Mouse (Mus musculus) erythroid progenitor cell, adult 5-6 weeks (primary cell): ENCODE results near the gene Cped1. TPM values are rescaled to one million over a fixed set of nuclear protein-coding genes. Genes with fewer than 3 reads are reported as not detected.
"Not testable (repeated sequence)": the region's sequence is repeated elsewhere in the genome, so short reads cannot be mapped to it uniquely, and the experiment has no call there.

Experiments used
- ATAC-seq: replicated peaks from 2 replicates; pipeline ENCODE4 v1.8.0; 2016; ENCODE audit warnings: moderate number of reproducible peaks, mild to moderate bottlenecking, moderate TSS enrichment, inconsistent platforms; ENCODE audit not compliant: poor library complexity, low FRiP score, severe bottlenecking
- total RNA-seq, 2 experiments: library from RNA; stranded (forward) in 1 of 2; stranded (reverse) in 1 of 2; fragments of 150-400 nt in 1 of 2; fragments of 186-747, 209-891 nt in 1 of 2; gene quantifications; 2 replicates each; pipeline versions ENCODE4 v1.2.3 to v1.2.4; 2015 to 2017; ENCODE audit warnings: low replicate concordance in 2 of 2

The Cped1 gene
- total RNA-seq, 2 experiments from 2014 or later: 0.53 TPM; not detected in 1

DNA sequence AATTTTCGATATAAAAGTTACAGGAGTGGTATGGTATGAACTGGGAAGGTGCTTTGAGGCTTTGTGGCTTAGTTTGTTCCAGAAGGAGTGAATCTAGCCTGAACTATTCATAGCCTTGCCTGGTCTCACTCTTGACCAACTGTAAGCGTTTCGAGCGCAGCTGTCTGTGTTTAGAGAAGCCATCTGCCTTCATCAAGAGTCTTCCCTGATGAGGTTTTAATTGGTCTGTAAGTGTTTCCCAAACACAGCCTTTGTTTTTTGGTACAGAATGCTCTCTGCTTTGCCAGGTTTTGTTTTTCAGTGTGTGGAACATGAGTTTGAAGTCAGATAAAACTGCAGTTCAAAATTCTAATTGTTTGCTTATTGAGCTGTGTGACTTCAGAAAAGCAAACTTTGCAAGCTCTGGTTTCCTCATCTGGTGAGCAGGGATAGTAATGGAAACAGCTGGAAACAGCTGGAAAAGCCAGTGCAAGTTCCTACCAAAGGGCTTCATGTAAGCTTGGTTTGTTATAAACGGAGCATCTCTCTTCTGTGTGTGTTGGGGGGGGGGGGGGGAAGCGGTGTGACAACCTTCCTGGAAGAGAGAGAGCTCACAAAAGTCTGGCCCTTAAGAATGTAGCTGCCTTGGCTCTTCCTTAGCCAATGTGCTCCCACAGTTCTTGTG is 221.0 kb downstream of the Cped1 start:
- no peak for ATAC-seq

DNA sequence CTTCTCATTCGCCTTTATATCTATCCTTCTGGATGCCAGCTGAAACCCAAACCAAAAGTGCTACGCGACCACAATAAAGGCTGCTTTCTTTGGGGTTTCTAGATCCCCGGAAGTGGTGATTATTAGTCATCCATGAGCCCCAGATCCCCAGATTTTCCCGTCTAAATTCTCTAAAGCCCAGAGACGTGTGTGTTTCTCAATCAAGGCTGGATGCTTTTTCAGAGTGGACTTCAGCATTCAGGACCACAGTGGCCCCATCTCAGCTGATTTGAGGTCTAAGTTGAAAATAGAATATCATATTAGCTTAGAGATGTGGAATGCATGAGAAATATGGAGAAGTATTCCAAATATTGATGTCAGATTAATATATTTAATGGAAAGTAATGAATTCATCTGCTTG is 226.4 kb downstream of the Cped1 start:
- no peak for ATAC-seq

DNA sequence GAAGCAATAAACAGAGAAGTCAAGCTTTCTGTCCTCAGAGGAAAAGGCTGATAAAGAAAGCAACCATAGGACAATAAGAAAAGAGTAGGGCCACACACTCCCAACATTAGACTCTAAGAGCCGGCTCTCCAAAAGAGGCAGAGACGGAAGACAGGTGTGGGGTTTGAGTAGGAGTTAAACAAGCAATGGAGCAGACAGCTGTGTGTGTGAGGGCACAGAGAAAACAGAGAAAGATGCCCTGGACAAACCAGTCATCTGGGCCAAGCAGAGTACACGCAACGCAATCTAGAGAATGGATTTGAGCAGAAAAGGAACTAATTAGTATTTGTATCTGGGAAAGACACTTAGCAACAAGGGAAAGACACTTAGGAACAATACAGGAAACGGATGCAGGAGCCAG is 227.5 kb downstream of the Cped1 start:
- ATAC-seq: no peak

DNA sequence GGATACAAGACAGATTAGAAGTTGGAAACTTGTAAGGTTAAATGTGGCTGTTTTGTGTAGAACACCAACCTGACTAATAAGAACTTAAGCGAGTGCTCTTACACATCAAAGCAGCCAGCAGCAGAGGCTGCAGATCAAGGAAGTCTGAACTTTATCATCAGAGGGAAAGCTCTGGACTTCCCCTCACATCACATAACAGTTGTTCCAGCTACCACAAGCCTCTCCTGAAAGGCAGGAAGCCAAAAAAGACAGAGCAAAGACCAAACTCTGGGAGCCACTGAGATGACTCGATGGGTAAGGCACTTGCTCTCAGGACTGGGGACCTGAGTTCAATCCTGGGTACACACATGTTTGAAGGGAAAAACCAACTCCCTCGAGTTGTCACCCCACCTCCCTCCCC is 228.1 kb downstream of the Cped1 start:
- ATAC-seq: no peak

DNA sequence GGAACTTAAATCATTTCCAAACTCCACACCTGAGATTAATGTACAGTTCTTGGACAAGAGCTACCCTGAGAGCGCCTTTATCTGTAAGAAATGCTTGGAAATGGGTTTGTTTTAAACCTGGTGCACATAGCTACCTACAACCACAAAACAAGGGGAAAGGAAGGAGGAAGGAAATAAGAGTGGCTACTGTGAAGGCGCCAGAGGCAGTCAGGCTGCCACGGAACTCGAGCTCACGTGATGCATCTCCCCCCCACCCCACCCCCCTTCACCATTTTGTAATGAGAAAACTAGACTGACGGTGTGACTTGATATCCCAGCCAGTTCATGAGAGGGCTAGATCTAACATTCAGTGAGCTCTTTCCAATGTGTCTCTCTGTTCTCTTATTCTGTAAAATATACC is 228.9 kb downstream of the Cped1 start:
- no peak for ATAC-seq

DNA sequence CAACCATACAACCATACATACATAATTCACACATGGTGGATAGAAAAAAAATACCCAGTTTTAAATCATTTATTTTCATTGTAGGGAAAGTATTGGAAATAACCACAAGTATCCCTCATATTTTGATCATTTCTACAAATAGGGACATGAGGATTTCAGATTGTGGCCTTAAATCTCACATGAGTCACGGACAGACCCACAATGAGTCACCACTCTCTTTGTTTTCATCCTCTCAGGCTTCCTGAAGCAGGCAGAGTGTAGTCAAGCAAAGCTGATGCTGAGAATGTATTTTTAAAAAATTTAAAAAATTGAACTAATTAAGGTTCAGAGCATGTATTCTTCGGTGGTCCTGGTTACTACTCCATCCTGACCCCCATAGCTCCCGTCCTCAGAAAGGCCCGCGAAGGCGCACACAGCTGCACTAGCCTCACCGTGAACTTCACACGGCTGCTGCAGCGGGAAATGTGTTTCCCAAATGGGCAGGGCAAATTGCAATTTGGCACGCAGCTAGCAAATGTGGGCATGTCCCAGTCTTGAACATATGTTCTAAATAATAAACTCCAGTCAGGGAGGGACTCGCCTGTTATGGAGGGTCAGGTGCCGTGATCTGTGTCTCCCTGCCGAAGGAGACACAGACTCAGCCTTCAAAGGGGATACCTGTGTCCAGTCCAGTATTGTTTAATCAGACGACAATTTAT is 230.7 kb downstream of the Cped1 start:
- ATAC-seq: no peak

DNA sequence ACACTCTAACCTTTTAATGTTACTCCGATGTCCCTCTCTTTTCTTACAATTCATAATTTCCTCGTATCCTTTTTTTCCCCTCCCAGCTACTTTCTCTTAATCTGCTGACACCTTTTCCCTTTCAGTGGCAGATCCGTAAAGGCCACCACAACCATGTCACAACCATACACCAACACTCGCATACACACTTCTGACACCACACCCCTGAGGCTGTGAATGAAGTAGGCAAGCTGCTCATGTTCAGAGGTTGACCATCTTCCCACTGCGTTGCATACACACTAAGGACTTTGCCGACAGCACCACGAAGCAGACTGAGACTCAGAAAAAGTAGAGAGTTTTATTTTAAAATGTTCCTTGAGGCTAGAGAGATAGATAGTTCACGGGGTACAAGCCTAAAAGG is 235.4 kb downstream of the Cped1 start:
- ATAC-seq: no peak

DNA sequence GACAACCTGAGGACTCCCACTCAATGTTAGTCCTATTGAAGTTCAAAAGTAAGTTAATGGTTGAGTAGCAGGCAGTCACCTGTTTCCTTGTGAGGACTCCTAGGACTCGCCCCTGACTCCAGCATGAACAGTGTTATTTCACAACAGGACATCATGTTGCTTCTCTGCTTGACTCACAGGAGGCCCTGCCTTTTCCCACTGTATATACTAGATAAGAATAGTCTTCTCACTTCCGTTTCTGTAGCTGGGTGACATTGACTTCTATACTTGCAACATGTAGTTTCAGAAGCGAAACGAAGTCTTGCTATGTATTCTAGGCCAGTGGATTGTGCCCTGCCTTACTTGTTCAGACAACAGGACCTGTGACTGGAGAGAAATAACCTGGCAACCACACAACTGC is 236.4 kb downstream of the Cped1 start:
- ATAC-seq: no peak

DNA sequence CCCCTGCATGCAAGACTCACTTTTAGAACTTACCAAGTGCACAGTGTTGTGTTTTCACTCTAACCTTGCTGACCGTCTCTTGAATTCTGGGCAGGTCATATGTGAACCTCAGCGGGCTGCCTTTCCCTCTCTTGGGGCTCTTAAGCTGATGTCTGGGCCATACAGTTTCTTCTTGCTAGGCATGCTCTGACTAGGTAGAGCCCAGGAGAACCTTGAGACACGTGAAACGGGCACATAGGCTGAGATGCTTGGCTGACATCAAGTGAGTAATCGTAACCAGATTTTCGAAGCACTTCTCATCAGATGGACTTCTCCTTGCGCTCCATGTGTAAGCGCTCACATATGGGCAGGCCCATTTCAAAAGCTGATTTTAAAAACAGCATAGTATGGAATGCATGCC is 237.2 kb downstream of the Cped1 start:
- no peak for ATAC-seq

DNA sequence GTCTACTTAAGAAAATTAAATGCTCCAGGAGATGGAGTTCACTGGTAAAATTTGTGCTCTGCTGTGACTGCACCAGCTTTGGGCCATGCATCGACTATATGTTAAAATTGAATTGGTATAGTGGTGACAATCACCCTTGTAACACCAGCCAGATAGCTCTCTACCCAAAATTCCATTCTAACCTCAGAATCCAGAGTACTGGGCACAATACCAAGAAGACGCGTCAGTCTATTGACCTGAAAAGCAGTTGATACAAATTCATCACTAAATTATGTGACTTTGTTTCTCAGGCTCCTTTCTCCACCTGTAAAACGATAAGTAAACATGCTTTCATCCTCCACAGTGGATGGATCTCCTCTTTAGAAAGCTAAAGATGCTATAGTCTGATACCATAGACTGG is 238.6 kb downstream of the Cped1 start:
- no peak for ATAC-seq

DNA sequence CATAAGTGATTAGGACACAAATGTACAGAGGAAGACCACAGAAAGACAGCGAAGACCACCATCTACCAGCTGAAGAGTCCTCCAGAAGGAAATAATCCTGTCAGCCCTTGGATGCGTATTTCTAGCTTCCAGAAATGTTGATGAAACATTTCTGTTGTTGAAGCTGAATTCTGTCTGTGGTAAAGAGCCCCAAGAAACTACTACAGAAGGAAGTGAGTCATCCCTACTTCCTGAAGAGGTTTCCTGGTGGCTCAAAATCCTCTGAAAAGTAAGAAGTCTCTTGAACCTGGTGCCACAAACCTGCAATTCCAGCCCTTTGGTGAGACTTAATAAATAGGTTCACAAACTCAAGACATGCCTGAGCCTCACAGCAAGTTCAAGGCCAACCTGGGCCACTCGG is 245.5 kb downstream of the Cped1 start:
- ATAC-seq: no peak

DNA sequence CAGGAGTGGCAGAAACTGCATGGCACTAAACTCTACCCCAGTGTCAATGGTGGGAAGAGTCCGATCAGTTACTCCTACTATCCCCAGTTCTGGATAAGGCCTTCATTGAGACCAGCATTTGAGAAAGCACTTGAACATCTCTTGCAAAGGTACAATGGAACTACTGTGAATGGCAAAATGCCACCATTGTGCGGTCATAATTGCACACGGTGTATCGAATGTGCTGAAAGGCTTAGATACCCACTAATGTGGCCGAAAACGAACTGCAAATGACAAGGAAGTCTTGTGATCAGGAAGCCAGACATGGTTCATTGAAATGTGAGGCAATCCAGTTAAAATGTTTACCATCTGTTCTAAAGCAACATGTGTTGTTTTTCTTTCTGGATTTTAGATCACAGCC is 247.8 kb downstream of the Cped1 start:
- no peak for ATAC-seq

DNA sequence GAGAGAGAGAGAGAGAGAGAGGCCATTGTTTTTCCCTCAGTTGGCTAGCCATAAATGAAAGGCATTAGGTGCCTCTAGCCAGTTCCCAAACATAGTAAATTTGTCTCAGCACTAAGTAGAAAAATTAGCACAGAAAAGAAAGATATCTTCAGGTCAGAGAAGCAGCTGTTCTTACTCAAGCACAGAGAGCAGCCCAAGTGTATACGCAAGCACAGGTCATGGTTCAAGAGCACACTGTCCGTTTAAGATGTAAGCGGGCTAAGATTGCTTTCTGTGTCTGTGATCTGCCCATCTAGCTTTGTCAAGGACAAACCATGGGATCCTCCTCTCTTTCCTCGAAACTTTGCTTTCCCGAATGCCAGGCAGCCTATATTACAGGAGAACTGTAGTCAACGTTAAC is 249.4 kb downstream of the Cped1 start:
- no peak for ATAC-seq

DNA sequence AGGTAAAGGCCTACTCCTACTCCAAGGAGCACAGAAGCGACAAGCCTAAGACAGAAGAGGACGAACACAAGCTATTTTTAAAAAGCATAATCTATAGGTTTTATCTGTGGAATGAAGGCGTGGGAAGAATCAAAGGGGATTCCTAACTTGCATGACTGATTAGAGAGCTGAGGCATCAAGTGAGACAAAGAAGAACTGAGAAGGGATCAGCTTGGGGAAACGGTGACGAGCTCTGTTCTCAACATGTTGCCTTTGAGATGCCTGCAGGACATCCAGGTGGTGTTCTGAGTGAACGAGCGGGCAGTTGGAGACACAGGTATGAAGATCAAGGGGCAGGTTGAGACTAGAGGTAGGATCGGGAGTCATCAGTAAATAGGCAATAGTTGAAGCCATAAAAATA is 257.6 kb downstream of the Cped1 start:
- no peak for ATAC-seq

DNA sequence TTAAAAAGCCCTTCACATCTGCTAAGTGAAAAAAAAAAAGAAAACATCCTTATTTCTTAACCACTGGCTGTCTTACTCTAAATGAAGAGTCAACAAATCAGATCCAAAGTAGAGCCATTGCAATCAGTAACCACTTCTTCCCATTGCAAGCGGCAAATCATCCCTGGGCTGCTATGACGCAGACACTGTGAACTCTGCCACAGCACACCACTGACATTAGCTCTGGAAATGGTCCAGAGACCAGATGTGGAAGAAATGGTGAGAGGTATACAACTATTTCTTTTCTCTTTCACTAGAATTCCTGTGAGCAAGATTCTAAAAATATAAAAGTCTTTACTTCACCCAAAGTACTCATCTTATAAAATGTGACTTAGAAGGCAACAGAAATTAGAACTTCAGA is 261.0 kb downstream of the Cped1 start:
- ATAC-seq: no peak

DNA sequence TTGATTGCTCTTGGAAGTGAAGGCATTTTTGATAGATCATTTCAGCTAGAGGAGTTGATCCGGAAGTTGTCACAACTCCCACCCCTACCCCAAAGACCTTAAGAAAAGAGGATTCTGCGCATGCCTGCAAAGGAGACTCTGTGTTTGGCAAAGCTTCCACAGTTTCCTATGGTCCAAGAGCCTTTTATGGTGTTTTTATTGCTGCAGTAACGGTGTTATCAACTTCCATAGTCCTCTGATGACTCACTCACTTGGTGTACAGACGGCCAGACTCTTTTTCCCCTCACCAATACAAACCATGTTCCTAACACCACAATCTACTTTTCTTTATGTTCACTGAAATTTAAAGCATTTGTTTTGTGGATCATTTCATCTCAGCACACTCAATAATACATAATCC is 273.1 kb downstream of the Cped1 start:
- no peak for ATAC-seq

DNA sequence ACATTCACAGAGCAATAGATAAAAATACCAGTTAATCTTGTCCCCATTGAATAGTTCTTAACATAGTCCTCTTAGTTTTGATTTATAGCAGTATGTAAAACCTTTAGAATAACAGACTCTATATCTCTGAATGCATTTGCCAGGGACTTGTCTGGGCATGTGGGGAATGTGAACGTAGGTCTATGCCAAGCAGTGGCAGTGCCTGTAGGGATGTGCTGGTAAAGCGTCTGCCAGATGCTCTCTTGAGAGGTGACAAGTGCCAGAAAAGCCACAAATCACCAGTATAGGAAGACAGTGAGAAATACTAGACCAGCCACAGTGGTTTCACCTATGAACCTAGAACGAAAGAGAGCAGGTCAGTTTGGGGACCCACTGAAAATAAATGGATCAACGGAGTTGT is 276.8 kb downstream of the Cped1 start:
- no peak for ATAC-seq

DNA sequence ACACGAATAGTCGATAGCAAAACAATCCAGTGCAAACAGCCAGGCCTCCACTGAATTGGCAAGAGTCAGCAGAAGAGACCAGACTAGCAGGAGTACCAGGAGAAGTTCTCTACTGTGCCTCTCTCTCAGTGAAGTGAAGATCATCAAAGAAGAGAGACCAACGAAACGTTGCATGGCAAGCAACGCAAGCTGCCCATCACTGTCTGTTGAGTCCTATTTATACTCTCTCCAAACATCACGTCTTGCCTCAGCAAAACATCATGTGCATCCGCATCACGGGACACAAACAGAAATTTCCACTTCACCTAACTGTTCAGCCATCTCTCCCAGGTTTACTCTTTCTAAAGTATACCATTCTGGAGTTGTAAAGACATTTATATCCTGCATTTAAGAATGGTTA is 278.4 kb downstream of the Cped1 start:
- not testable (repeated sequence) for ATAC-seq

DNA sequence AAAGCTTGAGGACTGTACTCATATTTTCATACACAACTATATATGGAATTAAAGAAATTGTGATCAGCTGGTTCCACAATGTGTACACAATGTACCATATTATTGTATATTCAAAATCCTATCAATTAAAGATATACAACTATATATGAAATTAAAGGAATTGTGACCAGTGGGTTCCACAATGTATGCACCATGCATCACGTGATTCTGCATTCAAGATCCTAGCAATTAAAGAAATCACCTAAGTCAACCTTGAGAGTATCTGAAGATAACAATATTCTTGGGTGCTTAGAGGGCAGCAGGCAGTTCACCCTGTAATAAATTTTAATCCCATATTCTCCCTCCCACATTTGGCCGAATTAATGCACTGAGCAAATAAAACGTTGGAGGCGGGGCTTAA is 280.3 kb downstream of the Cped1 start:
- ATAC-seq: no peak

DNA sequence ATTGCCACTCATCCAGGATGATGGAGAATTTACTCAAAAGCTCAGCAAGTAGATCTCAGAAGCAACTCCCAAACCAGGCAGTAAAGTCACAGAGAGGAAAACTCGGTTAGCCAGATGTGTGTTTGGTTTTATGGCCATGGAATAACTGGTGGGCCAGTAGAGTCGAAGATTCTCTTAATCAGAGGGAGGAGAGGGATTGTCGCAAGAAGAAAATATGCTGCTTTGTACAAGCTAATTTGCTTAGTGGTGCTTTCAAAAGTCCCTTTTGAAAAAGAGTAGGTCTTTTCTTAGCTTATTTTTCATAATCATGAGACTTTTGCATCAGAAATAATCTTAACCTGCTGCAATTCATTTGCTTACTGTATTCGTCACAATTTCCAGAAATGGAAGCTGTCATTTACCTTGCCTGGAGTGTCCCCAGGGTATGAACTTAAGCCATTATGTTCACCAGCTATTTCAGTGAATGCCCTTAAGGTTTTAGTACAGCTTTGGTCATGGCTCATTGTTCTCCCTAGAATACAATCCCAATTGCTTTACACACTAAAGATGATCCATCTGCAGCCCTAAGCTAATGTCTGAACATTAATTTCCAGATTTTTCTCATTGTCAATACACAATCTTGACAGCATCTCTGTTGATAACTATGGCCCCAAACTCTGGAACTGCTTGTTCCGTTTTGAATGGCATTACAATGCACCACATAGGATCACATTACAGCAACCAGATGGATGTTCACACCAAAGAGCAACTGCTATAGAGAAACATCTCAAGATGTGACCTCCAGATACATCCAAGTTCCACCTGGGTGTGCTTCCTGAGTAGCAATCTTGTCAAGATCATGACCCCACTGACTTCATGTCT is 282.3 kb downstream of the Cped1 start:
- no peak for ATAC-seq

DNA sequence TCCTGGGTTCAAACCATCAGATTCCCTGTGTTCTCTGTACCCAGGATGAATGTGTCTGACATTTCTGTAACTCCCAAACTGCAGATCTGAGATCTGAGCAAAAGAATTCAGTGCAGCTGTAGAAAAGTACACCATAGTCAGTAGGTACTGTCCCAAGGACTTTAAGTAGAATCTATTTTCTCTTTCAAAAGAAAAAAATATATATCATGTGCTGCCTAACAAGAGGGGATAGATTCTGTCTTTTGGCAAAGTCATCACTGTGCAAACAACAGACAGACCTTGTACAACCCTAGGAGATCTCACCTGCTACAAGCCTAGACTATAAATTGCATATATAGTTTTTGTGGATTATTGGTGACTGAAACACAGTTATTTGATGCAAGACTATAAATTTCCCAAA is 283.0 kb downstream of the Cped1 start:
- no peak for ATAC-seq
